Mouse (Mus musculus) heart, embryonic 10.5 days (tissue): ENCODE data around the gene Stk11ip. TPM values are rescaled to one million over a fixed set of nuclear protein-coding genes. Genes with fewer than 3 reads are reported as not detected.
A peak's percentile ranks its signal among the peaks of the same experiment; 100 is the strongest.

ENCODE experiments used
- DNase-seq: peaks from one replicate; pipeline ENCODE4 v3.0.0-alpha.2; 2017; ENCODE audit warnings: low spot score
- H3K27ac ChIP-seq: fragments of 300-500 bp; sonication (generic); 2 replicates; pipeline ENCODE4 v1.5.1; 2016; ENCODE audit warnings: mild to moderate bottlenecking
- H3K27me3 ChIP-seq: fragments of 300-500 bp; sonication (generic); 2 replicates; pipeline ENCODE4 v1.6.1; 2016; ENCODE audit warnings: mild to moderate bottlenecking; ENCODE audit not compliant: poor library complexity, insufficient read depth, severe bottlenecking
- H3K36me3 ChIP-seq: fragments of 300-500 bp; sonication (generic); 2 replicates; pipeline ENCODE4 v1.6.1; 2016; ENCODE audit warnings: mild to moderate bottlenecking, moderate library complexity
- H3K4me1 ChIP-seq: fragments of 300-500 bp; sonication (generic); 2 replicates; pipeline ENCODE4 v1.6.1; 2016; ENCODE audit warnings: mild to moderate bottlenecking
- H3K4me3 ChIP-seq: fragments of 300-500 bp; sonication (generic); 2 replicates; pipeline ENCODE4 v1.5.1; 2016; ENCODE audit warnings: mild to moderate bottlenecking, moderate library complexity
- H3K9me3 ChIP-seq: fragments of 300-500 bp; sonication (generic); 2 replicates; pipeline ENCODE4 v1.6.1; 2016; ENCODE audit warnings: mild to moderate bottlenecking, moderate library complexity
- WGBS: fragments of 180-500 bp; shearing (Covaris S2); methylation state at CpG from one replicate; pipeline ENCODE4 v1.1.7; 2016; 5-methylcytosine and 5-hydroxymethylcytosine counted together
- polyA plus RNA-seq: library from polyadenylated mRNA; unstranded; fragments of >200 nt; fragmentation: Nextera tagmentation; extraction: Ambion mirVana; gene quantifications from 2 replicates; pipeline ENCODE4 v1.2.1, GENCODE M21; 2016

Stk11ip gene
- polyA plus RNA-seq, 1 experiment from 2014 or later, result 22.3 TPM

DNA sequence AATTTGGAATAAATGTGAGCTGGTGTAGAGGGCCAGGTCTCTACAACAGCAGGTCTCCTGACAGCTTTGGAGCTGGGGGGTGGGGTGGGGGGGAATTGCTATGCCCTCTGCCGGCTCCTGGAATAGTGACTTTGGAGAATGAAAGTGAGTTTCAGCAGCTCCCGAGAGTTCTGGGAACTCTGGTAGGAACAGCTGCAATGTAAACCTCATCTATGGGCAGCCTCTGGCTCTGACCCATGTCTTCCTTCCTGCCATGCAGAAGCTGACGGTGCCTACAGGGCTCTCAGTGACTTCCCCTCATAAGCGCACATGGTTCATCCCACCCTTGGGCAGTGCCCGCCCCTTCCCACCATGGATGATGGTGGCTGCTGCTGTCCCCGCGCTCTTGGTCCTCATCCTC, 34.4 kb downstream of the Stk11ip start:
- 83% methylated on average over 7 of the region's 7 CpGs for WGBS
- H3K9me3 ChIP-seq, result no peaks in the 10 kb centered on the region
- no peaks in the 10 kb centered on the region for H3K27me3 ChIP-seq
- H3K4me1 ChIP-seq, result peaks cover 44% of the 10 kb centered on the region
- H3K36me3 ChIP-seq, result peaks cover 70% of the 10 kb centered on the region
- no peak overlapping the region for H3K4me3 ChIP-seq
- no peak for DNase-seq
- no peak overlapping the region for H3K27ac ChIP-seq

DNA sequence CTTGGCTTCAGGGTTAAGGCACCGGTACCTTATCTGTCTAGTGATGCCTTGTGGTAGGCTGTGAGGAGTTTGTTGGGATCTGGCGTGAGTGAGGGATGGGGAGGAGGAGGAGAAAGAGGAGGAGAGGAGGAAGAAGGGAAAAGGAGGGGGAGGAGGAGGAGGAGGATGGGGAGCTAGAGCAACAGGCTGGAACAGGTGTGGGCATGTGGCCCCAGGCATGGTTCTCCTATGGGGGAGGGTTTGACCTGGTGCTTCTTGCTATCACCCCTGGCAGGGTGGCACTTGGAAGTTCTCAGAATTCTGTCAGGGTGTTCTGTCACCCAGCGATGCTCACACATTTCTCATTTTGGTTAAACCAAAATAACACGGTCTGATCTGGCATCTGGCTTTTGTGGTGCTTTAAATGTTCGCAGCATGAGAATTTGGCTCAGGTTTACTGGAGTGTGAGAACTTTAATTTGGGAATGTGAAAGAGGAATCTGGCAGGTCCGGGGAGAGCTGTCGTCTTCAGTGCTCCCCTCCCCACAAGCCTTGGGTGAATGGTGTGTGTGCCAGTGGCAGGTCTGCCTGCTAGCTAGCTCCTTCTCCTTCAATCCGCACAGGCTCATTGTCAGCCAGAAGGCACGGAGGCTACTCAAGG, 34.9 kb downstream of the Stk11ip start:
- Histone ChIP-seq H3K4me3 (no peak overlapping the region), H3K4me1 (peaks cover 49% of the 10 kb centered on the region), H3K27ac (peak overlapping the region; percentile 36; the same call in 1 of the 2 replicates), H3K9me3 (no peaks in the 10 kb centered on the region), H3K36me3 (peaks cover 64% of the 10 kb centered on the region), H3K27me3 (no peaks in the 10 kb centered on the region)
- DNase-seq, result no peak
- WGBS, result 73% methylated on average over 9 of the region's 9 CpGs

DNA sequence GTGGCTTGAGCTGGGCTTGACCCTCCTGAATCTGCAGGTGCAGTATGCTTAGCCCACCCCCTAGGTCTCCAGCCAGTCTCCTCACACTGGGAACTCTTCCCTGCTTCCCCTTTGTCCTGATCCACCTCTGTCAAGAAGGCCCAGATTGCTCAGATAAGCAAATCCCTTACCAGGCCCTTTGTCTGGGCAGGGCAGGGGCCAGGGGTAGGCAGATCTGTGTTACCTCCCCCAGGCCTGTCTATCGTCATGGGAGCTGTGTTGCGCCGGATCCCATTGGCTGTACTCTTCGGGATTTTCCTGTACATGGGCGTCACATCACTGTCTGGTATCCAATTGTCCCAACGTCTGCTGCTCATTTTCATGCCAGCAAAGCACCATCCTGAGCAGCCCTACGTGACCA, 35.7 kb downstream of the Stk11ip start:
- peak overlapping the region; percentile 36; the same call in 1 of the 2 replicates for H3K27ac ChIP-seq
- peaks cover 56% of the 10 kb centered on the region for H3K36me3 ChIP-seq
- H3K9me3 ChIP-seq, result no peaks in the 10 kb centered on the region
- 80% methylated on average over 7 of the region's 7 CpGs for WGBS
- H3K4me1 ChIP-seq, result peaks cover 54% of the 10 kb centered on the region
- H3K27me3 ChIP-seq, result no peaks in the 10 kb centered on the region
- H3K4me3 ChIP-seq, result no peak overlapping the region
- no peak for DNase-seq

DNA sequence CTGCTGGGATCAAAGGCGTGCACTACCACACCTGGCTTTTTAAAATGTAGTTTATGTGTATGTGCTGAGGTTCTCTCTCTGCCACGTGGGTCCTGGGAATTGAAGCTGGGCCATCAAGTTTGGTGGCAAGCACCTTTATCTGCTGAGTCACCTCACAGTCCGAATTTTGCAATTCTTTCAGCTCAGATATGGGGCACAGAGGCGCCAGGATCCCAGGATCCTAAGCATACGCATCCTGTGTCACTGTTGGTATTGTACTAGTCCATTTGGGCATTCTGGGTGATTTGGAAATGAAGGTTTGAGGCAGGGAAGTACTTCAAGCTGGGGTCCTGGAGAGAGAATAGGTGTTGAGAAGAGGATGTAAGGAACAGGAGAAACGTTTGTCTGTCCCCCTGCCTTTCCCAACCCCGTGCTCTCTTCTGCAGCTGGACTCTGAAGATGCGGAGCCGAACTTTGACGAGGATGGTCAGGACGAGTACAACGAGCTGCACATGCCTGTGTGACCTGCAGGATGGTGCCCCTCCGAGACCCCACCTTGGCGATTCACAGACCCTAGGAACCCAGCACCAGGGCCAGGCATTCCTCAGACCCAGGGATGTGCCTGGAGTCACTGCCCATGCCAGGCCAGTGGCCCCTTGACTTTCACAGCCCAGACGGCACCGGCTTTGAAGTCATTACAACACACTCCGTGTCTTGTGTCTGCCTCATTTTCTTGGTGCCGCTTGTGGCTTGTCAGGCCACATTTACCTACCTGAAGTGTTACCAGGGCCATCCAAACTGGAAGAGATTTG, 37.3 kb downstream of the Stk11ip start:
- Histone ChIP-seq H3K36me3 (peaks cover 41% of the 10 kb centered on the region), H3K9me3 (no peaks in the 10 kb centered on the region), H3K4me3 (no peak overlapping the region; the same call in 1 of the 2 replicates), H3K27me3 (no peaks in the 10 kb centered on the region), H3K4me1 (peaks cover 54% of the 10 kb centered on the region), H3K27ac (peak overlapping the region; percentile 87)
- 74% methylated on average over 18 of the region's 18 CpGs for WGBS
- DNase-seq, result no peak

DNA sequence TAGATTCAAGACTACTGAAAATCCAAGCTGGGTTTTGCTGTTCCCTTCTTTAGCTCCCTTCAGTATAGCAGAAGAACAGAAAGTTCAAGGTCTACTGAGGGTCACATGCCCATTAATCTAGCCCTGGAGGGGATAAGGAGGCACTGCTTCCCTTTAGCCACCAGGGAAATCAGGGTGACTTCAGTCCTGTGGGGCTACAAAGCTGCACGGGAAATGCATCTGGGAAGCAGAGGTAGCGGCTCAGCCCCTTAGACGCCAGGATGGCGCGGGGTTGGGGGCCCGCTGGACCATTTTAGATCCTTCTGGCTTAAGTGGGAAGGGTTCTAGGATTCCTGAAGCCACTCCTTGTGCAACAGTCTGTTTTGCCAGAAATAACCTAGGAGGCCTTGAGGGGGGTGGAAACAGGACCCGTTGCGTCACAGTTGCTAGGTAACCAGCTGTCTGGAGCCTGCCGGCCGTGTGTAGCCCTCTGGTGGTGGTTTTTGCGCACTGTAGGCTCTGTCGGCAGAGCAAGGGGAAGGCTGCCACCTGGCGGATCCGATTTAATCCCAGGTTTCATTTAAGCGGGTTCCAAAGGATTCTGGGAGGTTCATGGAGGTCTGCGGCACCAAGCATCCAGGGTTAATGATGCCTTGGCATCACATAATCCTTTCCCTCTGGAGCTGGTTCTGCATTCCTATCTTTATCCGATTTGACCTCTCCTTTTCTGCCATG, 38.0 kb downstream of the Stk11ip start:
- peak overlapping the region; percentile 87 for H3K27ac ChIP-seq

DNA sequence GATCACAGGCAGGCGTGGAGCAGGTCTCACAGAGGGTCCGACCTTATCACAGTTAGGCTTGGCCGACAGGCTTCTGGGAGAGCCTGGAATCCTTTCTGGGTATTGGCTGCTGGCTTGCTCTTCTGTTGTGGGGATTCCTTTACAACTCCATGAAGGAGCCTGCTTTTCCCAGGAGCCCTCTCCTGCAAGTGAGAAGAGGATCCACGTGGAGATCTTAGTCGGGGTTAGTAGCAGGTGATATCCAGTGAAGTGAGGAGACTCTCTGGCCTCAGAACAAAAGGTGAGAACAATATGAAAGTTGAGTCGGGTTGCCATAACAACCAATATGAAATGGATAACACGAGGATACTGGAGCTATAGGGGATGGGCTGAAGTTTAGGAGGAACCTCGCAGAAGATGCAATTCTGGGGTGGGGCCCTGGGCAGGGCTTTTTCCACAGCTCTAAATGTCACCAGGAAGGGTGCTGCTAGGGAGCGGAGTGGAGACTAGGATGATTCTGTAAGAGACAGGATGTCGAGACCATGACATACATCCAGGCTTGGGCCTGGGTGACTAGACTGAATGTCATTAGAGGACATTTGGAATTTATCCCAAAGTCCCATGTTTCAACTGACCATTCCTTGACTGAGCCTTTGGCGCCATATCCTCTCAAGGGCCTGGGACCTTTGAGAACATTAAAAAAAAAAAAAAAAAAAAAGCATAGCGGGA, 39.0 kb downstream of the Stk11ip start:
- Histone ChIP-seq H3K9me3 (no peaks in the 10 kb centered on the region), H3K36me3 (peaks cover 23% of the 10 kb centered on the region), H3K4me1 (peaks cover 51% of the 10 kb centered on the region), H3K27ac (no peak overlapping the region), H3K4me3 (no peak overlapping the region), H3K27me3 (no peaks in the 10 kb centered on the region)
- WGBS, result 69% methylated on average over 12 of the region's 12 CpGs
- DNase-seq, result no peak

More for the DNA sequence above, 38.0 kb downstream of the Stk11ip start:
- WGBS, result 5% methylated on average over 17 of the region's 17 CpGs
- peak; percentile 96 for DNase-seq
- H3K9me3 ChIP-seq, result no peaks in the 10 kb centered on the region
- peaks cover 33% of the 10 kb centered on the region for H3K36me3 ChIP-seq
- no peaks in the 10 kb centered on the region for H3K27me3 ChIP-seq
- peak overlapping the region; percentile 40 for H3K4me3 ChIP-seq
- H3K4me1 ChIP-seq, result peaks cover 52% of the 10 kb centered on the region

DNA sequence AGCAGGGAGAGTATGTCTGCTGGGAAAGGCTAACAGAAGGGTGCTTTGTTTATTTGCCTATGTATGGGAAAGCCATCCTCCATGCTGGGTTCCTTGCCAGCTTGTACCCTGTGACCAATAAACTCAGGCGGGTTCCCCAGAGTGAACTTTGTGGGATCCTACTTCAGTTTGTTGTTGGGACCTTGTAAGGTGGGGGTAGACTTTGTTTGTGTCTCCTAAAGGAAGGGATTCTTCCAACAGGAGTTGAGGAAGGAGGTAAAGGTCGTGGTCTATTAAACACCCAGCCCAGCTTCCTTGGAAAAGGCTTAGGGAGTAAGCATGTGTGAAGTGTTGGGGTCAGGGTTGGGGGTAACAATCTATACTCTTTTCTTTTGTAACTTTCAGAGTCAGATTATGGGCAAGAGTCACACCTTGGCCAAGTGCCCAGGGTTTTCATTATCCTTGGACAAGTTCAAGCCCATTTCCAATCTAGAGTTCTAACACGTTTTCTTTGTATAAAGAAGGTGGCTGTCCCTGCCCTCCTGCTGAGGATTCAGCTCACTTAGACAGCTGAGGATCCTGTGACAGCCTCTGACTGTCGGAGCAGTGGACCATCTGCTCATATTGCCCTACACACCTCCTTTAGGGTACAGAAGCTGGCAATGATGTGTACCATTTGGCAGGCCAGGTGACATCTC, 40.0 kb downstream of the Stk11ip start:
- no peak overlapping the region for H3K27ac ChIP-seq

DNA sequence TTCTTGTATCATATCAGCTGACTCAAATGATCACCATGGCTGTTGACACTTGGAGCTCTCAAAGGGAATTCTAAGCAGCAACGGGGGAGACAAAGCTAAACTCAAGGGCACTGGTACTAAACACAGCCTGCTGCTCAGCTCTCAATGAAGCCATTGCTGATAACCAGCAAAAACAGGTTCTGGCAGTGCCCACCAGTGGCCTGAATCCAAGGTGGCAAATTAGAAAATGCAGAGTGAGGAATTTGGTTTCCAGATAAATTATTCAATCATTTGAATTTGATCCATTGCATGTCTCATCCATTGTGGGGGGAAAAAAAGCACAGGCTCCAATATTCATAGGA, 40.5 kb downstream of the Stk11ip start:
- WGBS, result 43% methylated on average over 1 of the region's 1 CpGs
- H3K9me3 ChIP-seq, result no peaks in the 10 kb centered on the region
- no peaks in the 10 kb centered on the region for H3K27me3 ChIP-seq
- H3K4me3 ChIP-seq, result no peak overlapping the region
- H3K27ac ChIP-seq, result no peak overlapping the region
- DNase-seq, result no peak
- H3K4me1 ChIP-seq, result peaks cover 47% of the 10 kb centered on the region
- H3K36me3 ChIP-seq, result peaks cover 8% of the 10 kb centered on the region

More for the DNA sequence above, 40.0 kb downstream of the Stk11ip start:
- Histone ChIP-seq H3K4me1 (peaks cover 52% of the 10 kb centered on the region), H3K9me3 (no peaks in the 10 kb centered on the region), H3K4me3 (no peak overlapping the region), H3K27me3 (no peaks in the 10 kb centered on the region), H3K36me3 (peaks cover 13% of the 10 kb centered on the region)
- 48% methylated on average over 4 of the region's 4 CpGs for WGBS
- no peak for DNase-seq

DNA sequence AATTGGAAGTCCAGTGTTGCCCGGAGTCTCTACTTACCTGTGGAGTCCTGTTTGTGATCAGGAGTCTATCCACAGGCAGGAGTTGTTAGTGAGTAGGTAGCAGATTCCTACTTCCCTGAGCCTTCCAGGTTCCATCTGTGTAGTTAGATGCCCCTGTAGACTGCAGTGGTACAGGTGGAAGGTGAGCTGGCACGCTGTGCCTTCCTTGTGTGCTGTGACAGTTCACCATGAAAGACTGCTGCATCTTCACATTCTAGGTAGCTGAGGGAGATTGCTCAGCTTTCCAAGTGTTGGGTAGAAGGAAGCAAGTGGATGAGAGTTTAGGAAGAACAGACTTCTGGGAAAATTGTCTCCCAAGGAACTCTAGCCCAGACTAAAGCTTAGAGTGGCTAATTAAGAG, 42.8 kb downstream of the Stk11ip start:
- no peak for DNase-seq
- no peaks in the 10 kb centered on the region for H3K36me3 ChIP-seq
- H3K9me3 ChIP-seq, result no peaks in the 10 kb centered on the region
- no peak overlapping the region for H3K4me3 ChIP-seq
- peaks cover 35% of the 10 kb centered on the region for H3K4me1 ChIP-seq
- 88% methylated on average over 2 of the region's 2 CpGs for WGBS
- no peaks in the 10 kb centered on the region for H3K27me3 ChIP-seq
- H3K27ac ChIP-seq, result no peak overlapping the region

DNA sequence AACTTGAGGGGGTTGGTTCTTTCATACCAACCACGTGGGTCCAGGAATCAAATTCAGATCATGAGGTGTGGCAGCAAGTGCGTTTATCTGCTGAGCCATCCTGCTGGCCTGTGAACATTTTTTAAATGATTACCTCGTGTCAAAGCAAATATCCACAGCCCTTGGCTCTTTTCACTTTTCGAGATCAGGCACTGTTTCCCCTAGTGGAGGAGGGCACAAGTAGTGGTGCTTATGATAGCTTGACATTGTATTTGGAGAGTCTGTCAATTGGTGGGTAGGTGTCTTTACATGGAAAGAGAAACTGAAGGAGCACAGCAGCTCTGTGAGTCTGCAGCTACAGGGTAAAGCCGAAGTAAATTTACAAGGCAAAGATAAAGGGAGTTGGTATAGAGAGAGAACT, 43.6 kb downstream of the Stk11ip start:
- Histone ChIP-seq H3K27ac (no peak overlapping the region), H3K27me3 (no peaks in the 10 kb centered on the region), H3K36me3 (no peaks in the 10 kb centered on the region), H3K9me3 (no peaks in the 10 kb centered on the region), H3K4me3 (no peak overlapping the region), H3K4me1 (peaks cover 28% of the 10 kb centered on the region)
- WGBS, result 56% methylated on average over 5 of the region's 5 CpGs
- DNase-seq, result no peak

DNA sequence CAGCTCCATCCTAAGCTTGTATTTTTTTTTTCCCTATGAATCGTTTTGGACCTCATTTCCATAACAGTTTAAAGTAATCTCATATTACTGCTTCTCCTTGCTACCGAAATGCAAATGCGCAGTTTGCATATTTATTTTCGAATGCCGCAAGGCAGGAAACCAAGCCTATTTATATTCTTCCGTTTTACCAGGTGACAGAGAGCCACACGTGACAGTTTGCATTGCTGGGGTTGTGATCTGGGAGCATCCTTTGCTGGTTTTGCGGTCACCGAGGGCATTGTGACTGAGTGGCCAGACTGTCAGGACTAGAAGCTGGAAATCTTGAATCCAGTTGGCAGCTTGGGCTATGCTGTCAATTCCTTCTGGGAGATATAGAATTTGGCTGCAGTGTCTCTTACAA, 44.3 kb downstream of the Stk11ip start:
- WGBS, result 60% methylated on average over 9 of the region's 9 CpGs
- DNase-seq, result no peak
- Histone ChIP-seq H3K4me1 (peaks cover 32% of the 10 kb centered on the region), H3K4me3 (no peak overlapping the region), H3K36me3 (no peaks in the 10 kb centered on the region), H3K9me3 (no peaks in the 10 kb centered on the region), H3K27ac (peak overlapping the region; percentile 72; the same call in 1 of the 2 replicates), H3K27me3 (no peaks in the 10 kb centered on the region)

DNA sequence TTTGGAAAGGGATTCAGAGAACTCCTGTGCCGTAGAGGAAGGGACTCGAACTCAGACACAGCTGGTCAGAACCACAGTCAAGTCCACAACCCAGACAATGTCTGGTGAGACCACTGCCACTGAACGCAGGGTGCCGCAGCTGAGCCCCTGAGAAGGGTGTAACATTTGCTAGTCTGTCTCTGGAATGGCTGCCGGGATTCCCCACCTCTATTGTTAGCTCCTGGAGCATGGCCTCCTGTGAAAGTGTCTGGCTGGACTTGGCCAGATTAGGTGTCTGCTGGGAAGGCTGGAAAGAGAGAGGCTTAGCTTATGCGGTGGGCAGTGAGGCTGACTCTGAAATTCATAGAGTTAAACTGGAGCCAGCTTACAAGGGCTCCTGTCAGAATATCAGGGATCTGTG, 49.1 kb downstream of the Stk11ip start:
- peaks cover 28% of the 10 kb centered on the region for H3K4me1 ChIP-seq
- H3K4me3 ChIP-seq, result no peak overlapping the region
- no peaks in the 10 kb centered on the region for H3K9me3 ChIP-seq
- no peaks in the 10 kb centered on the region for H3K27me3 ChIP-seq
- H3K36me3 ChIP-seq, result no peaks in the 10 kb centered on the region
- 52% methylated on average over 6 of the region's 6 CpGs for WGBS
- peak overlapping the region; percentile 81 for H3K27ac ChIP-seq
- DNase-seq, result no peak
